Mouse (Mus musculus): ENCODE measurements at regions not wholly inside any gene's neighbourhood (a gene's known extent, or its start where the extent isn't known, plus 50 kb on each side); places are given as distances from the start of the nearest gene placed in this dataset.
A peak's percentile ranks its signal among the peaks of the same experiment; 100 is the strongest.

DNA sequence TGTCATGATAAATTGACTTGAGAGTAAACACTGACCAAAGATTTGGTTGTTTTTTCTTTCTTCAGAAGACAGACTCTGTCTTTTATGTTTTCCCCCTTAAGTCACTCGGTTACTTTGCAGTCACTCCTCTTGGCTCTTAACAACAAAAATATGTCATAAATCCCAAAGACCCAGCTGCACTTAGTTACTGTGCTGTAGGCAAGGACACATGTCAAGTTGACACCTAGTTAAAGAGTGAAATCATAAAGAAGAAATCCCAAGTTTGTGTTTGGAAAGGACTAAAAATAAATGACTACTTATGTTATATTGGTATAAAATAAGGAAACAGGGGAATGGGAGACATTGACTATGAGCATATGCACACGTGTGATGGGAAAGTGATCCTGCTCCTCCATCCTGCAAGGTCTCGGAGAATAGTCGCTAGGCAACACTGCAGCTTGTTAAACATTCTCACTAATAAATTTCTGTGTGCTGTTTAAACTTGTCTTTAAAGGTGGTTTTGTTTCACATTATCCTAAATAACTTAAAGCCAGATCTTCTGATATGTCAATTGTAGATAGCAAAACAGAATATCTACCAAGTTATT is 298.1 kb downstream of the Gulp1 start:
- Histone ChIP-seq H3K4me1 (ENCODE audit: control insufficient read depth, insufficient read depth, low read length) (no peaks in the 10 kb centered on the region), H3K27me3 (ENCODE audit: control insufficient read depth, insufficient read depth, low read length) (no peaks in the 10 kb centered on the region), H3K4me3 (ENCODE audit: low read length) (no peak overlapping the region), H3K9me3 (ENCODE audit: control insufficient read depth, low read length) (no peaks in the 10 kb centered on the region), H3K9ac (ENCODE audit: low read depth, low read length) (no peak overlapping the region), H3K36me3 (ENCODE audit: control insufficient read depth, insufficient read depth, low read length) (no peaks in the 10 kb centered on the region), H3K27ac (ENCODE audit: low read depth, low read length) (no peak overlapping the region), H3K4me2 (replicated peaks; ENCODE audit: low read depth, low read length) (no peak overlapping the region)
- WGBS = 44% methylated on average over 4 of the region's 4 CpGs
- 0 out of 2 replicates have a peak, but pooled peaks have one; percentile 43 for ATAC-seq (ENCODE audit: low FRiP score, low TSS enrichment)

DNA sequence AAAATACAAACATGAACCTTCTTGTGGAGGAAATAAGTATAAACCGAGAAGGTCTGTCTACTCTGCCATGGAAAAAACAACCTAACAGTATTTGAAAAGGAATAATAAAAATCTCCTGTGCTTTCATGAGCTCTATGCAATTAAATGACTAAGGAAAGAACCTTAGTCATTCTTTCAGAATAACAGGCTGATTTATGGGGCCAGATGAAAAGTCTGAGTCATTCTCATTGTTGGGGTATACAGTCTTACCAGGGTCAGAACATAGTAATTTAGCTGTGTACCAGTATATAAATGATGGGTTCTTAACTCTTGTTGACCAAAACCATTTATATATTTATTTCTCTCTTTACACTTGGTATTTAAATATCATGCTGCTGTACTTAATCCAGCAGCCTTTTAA is 312.1 kb downstream of the Gulp1 start:
- no peaks in the 10 kb centered on the region for H3K27me3 ChIP-seq (ENCODE audit: control insufficient read depth, insufficient read depth, low read length)
- H3K9ac ChIP-seq (ENCODE audit: low read depth, low read length) = no peak overlapping the region
- H3K4me2 ChIP-seq (replicated peaks; ENCODE audit: low read depth, low read length) = no peak overlapping the region
- no peaks in the 10 kb centered on the region for H3K4me1 ChIP-seq (ENCODE audit: control insufficient read depth, insufficient read depth, low read length)
- no peaks in the 10 kb centered on the region for H3K9me3 ChIP-seq (ENCODE audit: control insufficient read depth, low read length)
- no peaks in the 10 kb centered on the region for H3K36me3 ChIP-seq (ENCODE audit: control insufficient read depth, insufficient read depth, low read length)
- no peak overlapping the region for H3K4me3 ChIP-seq (ENCODE audit: low read length)
- 67% methylated on average over 1 of the region's 1 CpGs for WGBS
- no peak overlapping the region for H3K27ac ChIP-seq (ENCODE audit: low read depth, low read length)
- ATAC-seq (ENCODE audit: low FRiP score, low TSS enrichment) = no peak

- H3K4me3 ChIP-seq (ENCODE audit: low read length) = no peak overlapping the region
- H3K27ac ChIP-seq (ENCODE audit: low read depth, low read length) = no peak overlapping the region
- H3K36me3 ChIP-seq (ENCODE audit: control insufficient read depth, insufficient read depth, low read length) = no peaks in the 10 kb centered on the region
- H3K4me1 ChIP-seq (ENCODE audit: control insufficient read depth, insufficient read depth, low read length) = no peaks in the 10 kb centered on the region
- H3K9ac ChIP-seq (ENCODE audit: low read depth, low read length) = no peak overlapping the region
- H3K4me2 ChIP-seq (replicated peaks; ENCODE audit: low read depth, low read length) = no peak overlapping the region
- ATAC-seq (ENCODE audit: low FRiP score, low TSS enrichment) = no peak
- WGBS = 91% methylated on average over 1 of the region's 1 CpGs
- H3K9me3 ChIP-seq (ENCODE audit: control insufficient read depth, low read length) = no peaks in the 10 kb centered on the region
- H3K27me3 ChIP-seq (ENCODE audit: control insufficient read depth, insufficient read depth, low read length) = no peaks in the 10 kb centered on the region
These were observed 312.5 kb downstream of the Gulp1 start for GRCm38 (mm10) chr1:44863818-44864217.

- no peak overlapping the region for H3K9ac ChIP-seq (ENCODE audit: low read depth, low read length)
- no peak overlapping the region for H3K4me2 ChIP-seq (replicated peaks; ENCODE audit: low read depth, low read length)
- H3K4me3 ChIP-seq (ENCODE audit: low read length) = no peak overlapping the region
- no peak overlapping the region for H3K27ac ChIP-seq (ENCODE audit: low read depth, low read length)
- no peak for ATAC-seq (ENCODE audit: low FRiP score, low TSS enrichment)
- H3K36me3 ChIP-seq (ENCODE audit: control insufficient read depth, insufficient read depth, low read length) = no peaks in the 10 kb centered on the region
- H3K9me3 ChIP-seq (ENCODE audit: control insufficient read depth, low read length) = no peaks in the 10 kb centered on the region
- no peaks in the 10 kb centered on the region for H3K4me1 ChIP-seq (ENCODE audit: control insufficient read depth, insufficient read depth, low read length)
- no peaks in the 10 kb centered on the region for H3K27me3 ChIP-seq (ENCODE audit: control insufficient read depth, insufficient read depth, low read length)
These were observed 340.3 kb downstream of the Gulp1 start for GRCm38 (mm10) chr1:44891611-44892010.

GRCm38 (mm10) chr1:44892378-44892777 is 341.1 kb downstream of the Gulp1 start:
- Histone ChIP-seq H3K4me1 (ENCODE audit: control insufficient read depth, insufficient read depth, low read length) (no peaks in the 10 kb centered on the region), H3K9ac (ENCODE audit: low read depth, low read length) (no peak overlapping the region), H3K27ac (ENCODE audit: low read depth, low read length) (no peak overlapping the region), H3K9me3 (ENCODE audit: control insufficient read depth, low read length) (no peaks in the 10 kb centered on the region), H3K4me3 (ENCODE audit: low read length) (no peak overlapping the region), H3K36me3 (ENCODE audit: control insufficient read depth, insufficient read depth, low read length) (no peaks in the 10 kb centered on the region), H3K4me2 (replicated peaks; ENCODE audit: low read depth, low read length) (no peak overlapping the region), H3K27me3 (ENCODE audit: control insufficient read depth, insufficient read depth, low read length) (no peaks in the 10 kb centered on the region)
- WGBS = 67% methylated on average over 1 of the region's 1 CpGs
- no peak for ATAC-seq (ENCODE audit: low FRiP score, low TSS enrichment)
